Mouse (Mus musculus): ENCODE results near the gene Herc4. TPM values are rescaled to one million over a fixed set of nuclear protein-coding genes. Genes with fewer than 3 reads are reported as not detected.

Herc4 gene
- polyA plus RNA-seq, 1 experiment from 2014 or later = 33.4 TPM

DNA sequence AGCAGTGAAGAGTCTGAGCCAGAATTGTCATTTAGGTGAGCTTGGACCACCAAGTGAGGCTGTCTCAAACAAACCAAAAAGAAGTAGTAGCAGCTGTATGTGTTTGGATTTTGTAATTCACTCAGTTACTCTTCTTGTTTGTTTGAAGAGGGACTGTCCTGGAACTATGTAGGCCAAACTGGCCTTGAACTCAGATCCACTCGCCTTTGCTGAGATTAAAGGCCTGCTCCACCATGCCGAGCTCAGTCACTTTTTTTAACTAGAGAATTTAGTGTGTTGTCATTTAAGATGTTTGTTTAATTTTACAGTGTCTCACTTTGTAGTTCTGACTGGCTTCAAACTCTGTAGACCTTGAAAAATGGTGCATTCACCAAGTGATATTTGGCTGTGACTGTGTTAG is 24.3 kb downstream of the Herc4 start:
- H3K9me3 ChIP-seq = no peaks in the 10 kb centered on the region
- H3K27me3 ChIP-seq = no peaks in the 10 kb centered on the region
- no peak overlapping the region for H3K4me2 ChIP-seq
- H3K9ac ChIP-seq = no peak overlapping the region
- WGBS = 92% methylated on average over 2 of the region's 2 CpGs
- H3K27ac ChIP-seq = no peak overlapping the region
- peaks cover 36% of the 10 kb centered on the region for H3K36me3 ChIP-seq
- ATAC-seq (ENCODE audit: low FRiP score) = no peak
- no peaks in the 10 kb centered on the region for H3K4me1 ChIP-seq (replicated peaks)
- no peak overlapping the region for H3K4me3 ChIP-seq

DNA sequence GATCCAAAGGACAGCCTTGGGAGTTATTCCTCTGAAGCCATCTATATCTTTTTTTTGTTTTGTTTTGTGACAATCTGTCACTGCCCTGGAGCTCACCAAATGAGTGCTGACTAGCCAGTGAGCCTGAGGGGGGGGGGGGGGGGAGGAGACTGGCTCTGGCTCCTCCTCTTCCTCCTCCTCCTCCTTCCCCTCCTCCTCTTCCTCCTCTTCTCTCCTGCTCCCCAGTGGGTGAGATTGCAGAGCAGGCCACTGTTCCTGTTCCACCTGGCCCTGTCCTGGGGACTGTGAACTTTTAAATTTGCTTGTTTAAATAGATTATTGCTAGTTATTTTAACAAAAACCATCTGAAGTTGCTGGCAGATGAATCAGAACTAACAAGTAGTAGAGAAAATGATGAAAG is 28.8 kb downstream of the Herc4 start:
- Histone ChIP-seq H3K27ac (no peak overlapping the region), H3K27me3 (no peaks in the 10 kb centered on the region), H3K4me2 (no peak overlapping the region), H3K4me1 (replicated peaks) (no peaks in the 10 kb centered on the region), H3K4me3 (no peak overlapping the region), H3K9ac (no peak overlapping the region), H3K36me3 (peaks cover 36% of the 10 kb centered on the region), H3K9me3 (no peaks in the 10 kb centered on the region)
- no peak for ATAC-seq (ENCODE audit: low FRiP score)

DNA sequence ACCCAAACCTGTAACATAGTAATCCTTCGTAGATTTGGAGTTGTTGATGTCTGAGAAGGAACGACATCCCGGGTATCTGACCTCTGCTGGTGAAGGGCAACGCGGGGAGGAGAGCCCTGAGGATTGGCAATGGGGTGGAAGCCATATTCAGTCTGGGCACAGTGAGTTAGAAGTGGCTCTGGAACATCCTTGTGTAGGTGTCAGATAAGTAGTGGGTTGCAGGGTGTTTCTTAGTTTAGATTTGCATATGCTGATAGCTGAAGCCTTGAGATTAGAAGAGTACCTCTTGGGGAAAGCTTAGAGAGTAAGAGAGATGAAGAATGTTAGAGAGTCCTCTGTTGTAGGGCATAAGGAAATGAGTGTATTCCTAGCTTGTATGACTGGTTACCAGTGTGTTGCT is 29.3 kb downstream of the Herc4 start:
- 95% methylated on average over 5 of the region's 5 CpGs for WGBS
- no peak for ATAC-seq (ENCODE audit: low FRiP score)
- no peaks in the 10 kb centered on the region for H3K4me1 ChIP-seq (replicated peaks)

DNA sequence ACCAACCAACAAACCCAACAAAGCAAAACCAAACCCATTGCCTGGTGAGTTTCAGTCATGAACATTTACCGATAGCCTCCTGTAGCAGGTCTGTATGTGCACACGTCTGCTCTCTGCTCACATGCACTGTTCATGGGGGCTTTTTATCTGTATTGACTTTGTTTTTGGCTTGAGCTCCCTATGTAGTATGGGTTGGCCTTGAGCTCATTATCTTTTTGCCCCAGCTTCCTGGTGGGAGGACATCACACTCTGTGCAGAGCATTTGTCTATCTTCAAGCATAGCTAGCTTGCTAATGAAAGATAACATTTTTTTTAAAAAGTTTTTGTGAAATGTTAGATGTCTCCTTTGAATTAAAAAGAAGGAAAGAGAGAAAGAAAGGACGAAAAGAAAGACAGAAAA is 33.4 kb downstream of the Herc4 start:
- Histone ChIP-seq H3K27ac (no peak overlapping the region), H3K4me3 (no peak overlapping the region), H3K36me3 (peaks cover 46% of the 10 kb centered on the region), H3K9me3 (no peaks in the 10 kb centered on the region), H3K4me1 (replicated peaks) (no peaks in the 10 kb centered on the region), H3K27me3 (no peaks in the 10 kb centered on the region), H3K4me2 (no peak overlapping the region), H3K9ac (no peak overlapping the region)
- no peak for ATAC-seq (ENCODE audit: low FRiP score)
- 97% methylated on average over 3 of the region's 3 CpGs for WGBS

More for the DNA sequence above, 29.3 kb downstream of the Herc4 start:
- Histone ChIP-seq H3K9me3 (no peaks in the 10 kb centered on the region), H3K9ac (no peak overlapping the region), H3K27ac (no peak overlapping the region), H3K36me3 (peaks cover 40% of the 10 kb centered on the region), H3K4me3 (no peak overlapping the region), H3K27me3 (no peaks in the 10 kb centered on the region), H3K4me2 (no peak overlapping the region)

DNA sequence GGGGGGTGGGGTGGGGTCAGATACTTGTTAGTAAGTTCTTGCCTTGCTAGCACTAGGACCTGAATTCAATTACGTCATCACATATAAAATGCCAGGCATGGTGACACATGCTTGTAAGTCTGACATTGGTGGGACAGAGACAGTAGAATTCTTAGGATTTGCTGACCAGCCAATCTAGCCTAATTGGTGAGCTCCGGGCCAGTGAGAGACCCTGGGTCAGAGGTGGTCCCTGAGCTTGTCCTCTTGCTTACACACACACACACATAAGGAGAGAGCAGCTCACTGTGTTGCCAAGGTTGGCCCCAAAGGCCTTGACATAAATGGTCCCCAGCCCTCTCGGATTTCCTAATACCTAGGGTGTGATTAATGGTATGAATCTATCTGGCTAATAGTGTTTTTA is 36.2 kb downstream of the Herc4 start:
- Histone ChIP-seq H3K27me3 (no peaks in the 10 kb centered on the region), H3K4me2 (no peak overlapping the region), H3K9me3 (no peaks in the 10 kb centered on the region), H3K9ac (no peak overlapping the region), H3K4me3 (no peak overlapping the region), H3K36me3 (peaks cover 54% of the 10 kb centered on the region), H3K27ac (no peak overlapping the region), H3K4me1 (replicated peaks) (no peaks in the 10 kb centered on the region)
- 100% methylated on average over 3 of the region's 3 CpGs for WGBS
- no peak for ATAC-seq (ENCODE audit: low FRiP score)

DNA sequence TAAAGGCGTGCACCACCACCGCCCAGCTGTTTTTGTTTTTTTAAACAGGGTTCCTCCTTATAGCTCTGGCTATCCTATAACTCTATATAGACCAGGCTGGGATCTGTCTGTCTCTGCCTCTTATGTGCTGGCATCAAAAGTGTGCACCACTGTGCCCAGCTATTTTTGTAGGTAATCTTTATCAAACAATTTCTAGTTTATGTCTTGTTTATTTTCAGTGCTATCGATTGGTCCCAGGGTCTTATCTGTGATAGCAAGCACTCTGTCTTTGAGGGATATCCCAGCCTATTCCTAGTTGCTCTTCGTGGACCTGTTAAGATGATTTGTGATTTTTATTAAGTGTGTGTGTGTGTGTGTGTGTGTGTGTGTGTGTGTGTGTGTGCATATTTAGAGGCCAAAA is 38.8 kb downstream of the Herc4 start:
- no peak overlapping the region for H3K4me3 ChIP-seq
- no peak overlapping the region for H3K4me2 ChIP-seq
- H3K4me1 ChIP-seq (replicated peaks) = no peaks in the 10 kb centered on the region
- 92% methylated on average over 4 of the region's 4 CpGs for WGBS
- no peaks in the 10 kb centered on the region for H3K27me3 ChIP-seq
- no peak overlapping the region for H3K27ac ChIP-seq
- peaks cover 66% of the 10 kb centered on the region for H3K36me3 ChIP-seq
- no peaks in the 10 kb centered on the region for H3K9me3 ChIP-seq
- ATAC-seq (ENCODE audit: low FRiP score) = no peak
- H3K9ac ChIP-seq = no peak overlapping the region

DNA sequence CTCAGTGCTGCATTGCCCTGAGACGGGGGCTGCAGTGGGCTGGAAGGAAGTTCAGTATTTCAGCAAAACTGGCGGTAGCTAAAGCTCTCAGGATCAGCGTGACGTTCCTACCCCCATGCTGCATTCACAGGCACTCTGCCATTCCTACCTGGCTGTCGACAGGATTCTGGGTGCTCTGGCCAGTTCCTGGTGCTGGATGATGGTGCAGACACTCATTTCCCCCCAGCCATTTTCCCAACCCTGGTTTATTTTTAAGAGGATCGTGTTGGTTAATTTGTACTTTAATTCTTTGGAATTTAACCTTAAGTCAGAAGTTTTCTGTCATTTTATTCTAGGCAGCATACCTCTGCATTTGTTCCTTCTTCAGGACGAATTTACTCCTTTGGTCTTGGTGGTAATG is 39.2 kb downstream of the Herc4 start:
- no peak overlapping the region for H3K27ac ChIP-seq
- 92% methylated on average over 7 of the region's 7 CpGs for WGBS
- H3K4me1 ChIP-seq (replicated peaks) = no peaks in the 10 kb centered on the region
- H3K4me3 ChIP-seq = no peak overlapping the region
- ATAC-seq (ENCODE audit: low FRiP score) = no peak
- no peak overlapping the region for H3K9ac ChIP-seq
- H3K4me2 ChIP-seq = no peak overlapping the region
- no peaks in the 10 kb centered on the region for H3K9me3 ChIP-seq
- H3K27me3 ChIP-seq = no peaks in the 10 kb centered on the region
- H3K36me3 ChIP-seq = peaks cover 67% of the 10 kb centered on the region

DNA sequence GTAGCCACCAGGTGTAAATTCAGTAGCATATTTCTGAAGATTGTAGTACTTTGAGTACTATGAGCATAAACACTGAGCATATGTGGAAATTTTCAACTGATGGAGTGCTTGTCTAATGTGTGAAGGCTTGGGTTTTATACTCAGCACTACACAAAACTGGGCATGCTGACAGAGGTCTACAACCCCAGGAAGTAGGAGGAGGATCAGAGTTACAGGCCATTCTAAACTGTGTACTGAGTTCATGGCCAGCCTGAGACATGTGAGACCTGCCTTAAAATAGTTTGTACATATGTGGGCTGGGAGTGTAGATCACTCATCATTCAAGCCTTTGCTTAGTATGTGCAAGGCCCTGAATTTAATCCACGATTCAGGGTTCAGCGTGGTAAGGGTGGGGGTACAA is 58.7 kb downstream of the Herc4 start:
- ATAC-seq (ENCODE audit: low FRiP score) = no peak
- Histone ChIP-seq H3K9ac (no peak overlapping the region), H3K4me2 (no peak overlapping the region), H3K4me3 (no peak overlapping the region), H3K27me3 (no peaks in the 10 kb centered on the region), H3K4me1 (replicated peaks) (no peaks in the 10 kb centered on the region), H3K9me3 (no peaks in the 10 kb centered on the region), H3K36me3 (peaks cover 53% of the 10 kb centered on the region), H3K27ac (no peak overlapping the region)
- 92% methylated on average over 2 of the region's 2 CpGs for WGBS

DNA sequence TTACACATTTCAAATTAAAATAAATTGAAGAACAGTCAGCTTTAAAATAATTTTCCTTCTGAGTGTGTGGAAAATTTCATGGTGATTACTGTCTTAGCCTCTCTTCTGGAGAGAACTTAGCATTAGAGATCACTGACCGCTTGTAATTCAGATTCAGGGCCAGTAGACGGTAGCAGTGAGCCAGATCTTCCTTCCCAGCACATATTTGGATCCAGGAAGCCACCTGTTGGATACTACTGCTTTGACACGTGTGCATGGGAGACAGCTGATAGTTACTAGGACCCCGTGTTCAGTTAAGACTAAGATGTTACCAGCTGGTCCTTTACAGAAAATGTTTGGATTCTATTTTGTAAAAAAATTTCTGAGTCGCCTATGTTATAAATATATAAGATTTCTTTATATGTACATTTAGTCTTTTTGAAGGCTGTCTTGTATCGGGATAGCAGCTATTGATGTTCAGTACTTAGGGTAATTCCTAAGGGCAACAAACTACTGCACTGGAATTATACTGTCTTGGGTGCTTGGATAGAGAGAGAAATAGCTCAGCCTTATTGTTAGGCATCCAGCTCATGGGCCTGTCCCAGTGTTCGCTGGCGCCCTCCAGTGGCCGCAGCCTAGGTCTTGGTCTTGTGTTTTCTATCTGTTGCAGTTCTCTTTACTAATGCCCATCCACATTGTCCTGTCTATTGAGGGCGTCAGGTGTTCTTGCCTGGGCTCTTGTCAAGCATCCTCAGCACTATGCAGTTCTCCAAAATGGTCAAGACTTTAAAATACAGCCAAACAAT is 65.2 kb downstream of the Herc4 start:
- peak; percentile 68 for ATAC-seq (ENCODE audit: low FRiP score)
- Histone ChIP-seq H3K27ac (no peak overlapping the region), H3K36me3 (peaks cover 57% of the 10 kb centered on the region), H3K4me2 (no peak overlapping the region), H3K9ac (no peak overlapping the region), H3K4me3 (no peak overlapping the region), H3K9me3 (no peaks in the 10 kb centered on the region), H3K27me3 (no peaks in the 10 kb centered on the region), H3K4me1 (replicated peaks) (no peaks in the 10 kb centered on the region)
- 43% methylated on average over 10 of the region's 10 CpGs for WGBS

DNA sequence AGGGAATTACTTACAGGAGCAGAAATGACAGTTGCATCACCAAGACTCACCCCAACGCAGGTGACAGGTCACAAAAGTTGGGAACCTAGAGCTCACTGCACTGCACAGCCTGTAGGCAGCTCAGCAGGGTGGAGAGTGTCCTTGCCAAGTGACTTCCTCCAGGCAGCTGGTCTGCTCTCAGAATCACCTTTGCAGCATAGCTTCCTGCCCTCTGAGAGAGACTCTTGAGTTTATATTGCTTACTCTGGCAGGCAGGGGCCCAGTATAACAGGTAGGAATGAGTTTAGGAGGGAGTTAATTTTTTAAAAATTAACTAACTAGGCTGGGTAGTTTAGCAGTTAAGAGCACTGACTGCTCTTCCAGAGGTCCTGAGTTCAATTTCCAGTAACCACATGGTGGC is 70.1 kb downstream of the Herc4 start:
- Histone ChIP-seq H3K4me1 (replicated peaks) (no peaks in the 10 kb centered on the region), H3K9ac (no peak overlapping the region), H3K27me3 (no peaks in the 10 kb centered on the region), H3K27ac (no peak overlapping the region), H3K4me3 (no peak overlapping the region), H3K9me3 (no peaks in the 10 kb centered on the region), H3K4me2 (no peak overlapping the region), H3K36me3 (peaks cover 70% of the 10 kb centered on the region)
- no peak for ATAC-seq (ENCODE audit: low FRiP score)
- 96% methylated on average over 1 of the region's 1 CpGs for WGBS

DNA sequence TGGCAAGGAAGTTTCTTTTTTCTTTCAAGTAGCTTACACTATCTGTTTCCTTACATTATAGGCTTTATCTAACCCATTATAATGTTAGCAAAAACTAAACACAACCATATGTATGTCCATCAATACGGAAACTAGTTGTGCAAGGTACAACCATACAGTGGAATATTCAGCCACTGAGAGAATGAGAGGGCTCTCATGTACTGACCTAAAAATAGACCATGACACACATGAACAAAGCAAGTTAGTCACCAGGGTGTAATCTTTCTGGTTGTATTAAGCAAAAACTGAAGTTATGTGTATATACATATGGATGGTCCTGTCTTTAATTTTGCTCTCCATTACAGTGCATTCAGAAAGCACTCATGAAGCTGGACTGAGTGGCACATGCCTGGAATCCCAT is 83.5 kb downstream of the Herc4 start:
- H3K27ac ChIP-seq = no peak overlapping the region
- H3K4me3 ChIP-seq = no peak overlapping the region
- 90% methylated on average over 1 of the region's 1 CpGs for WGBS
- no peaks in the 10 kb centered on the region for H3K4me1 ChIP-seq (replicated peaks)
- peaks cover 61% of the 10 kb centered on the region for H3K36me3 ChIP-seq
- H3K9me3 ChIP-seq = no peaks in the 10 kb centered on the region
- H3K9ac ChIP-seq = no peak overlapping the region
- H3K4me2 ChIP-seq = no peak overlapping the region
- H3K27me3 ChIP-seq = no peaks in the 10 kb centered on the region
- ATAC-seq (ENCODE audit: low FRiP score) = no peak

DNA sequence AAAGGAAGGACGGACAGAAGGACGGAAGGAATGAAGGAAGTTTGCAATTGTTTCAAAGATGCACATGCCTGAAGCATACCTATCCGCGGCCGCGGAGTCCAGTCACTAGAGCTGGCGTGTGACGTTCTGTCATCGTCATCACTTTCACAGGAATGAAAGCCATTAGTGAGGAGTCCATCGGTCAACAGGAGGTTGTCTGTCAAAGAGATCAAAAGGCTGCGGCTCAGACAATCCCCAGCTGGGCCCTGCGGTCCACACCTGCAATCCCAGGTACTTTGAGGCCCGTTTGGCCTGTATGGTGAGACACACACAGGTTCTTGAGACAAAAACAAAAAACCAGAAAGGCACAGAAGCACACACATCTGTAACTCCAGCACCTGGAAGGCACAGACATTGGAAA is 93.3 kb downstream of the Herc4 start:
- ATAC-seq (ENCODE audit: low FRiP score) = no peak
- Histone ChIP-seq H3K4me2 (peak overlapping the region; percentile 68), H3K27me3 (peaks cover 3% of the 10 kb centered on the region; the same call in 1 of the 2 replicates), H3K9me3 (no peaks in the 10 kb centered on the region), H3K27ac (no peak overlapping the region), H3K4me3 (peak overlapping the region; percentile 82), H3K4me1 (replicated peaks) (peaks cover 20% of the 10 kb centered on the region), H3K9ac (peak overlapping the region; percentile 68), H3K36me3 (peaks cover 20% of the 10 kb centered on the region)
- 56% methylated on average over 13 of the region's 13 CpGs for WGBS

DNA sequence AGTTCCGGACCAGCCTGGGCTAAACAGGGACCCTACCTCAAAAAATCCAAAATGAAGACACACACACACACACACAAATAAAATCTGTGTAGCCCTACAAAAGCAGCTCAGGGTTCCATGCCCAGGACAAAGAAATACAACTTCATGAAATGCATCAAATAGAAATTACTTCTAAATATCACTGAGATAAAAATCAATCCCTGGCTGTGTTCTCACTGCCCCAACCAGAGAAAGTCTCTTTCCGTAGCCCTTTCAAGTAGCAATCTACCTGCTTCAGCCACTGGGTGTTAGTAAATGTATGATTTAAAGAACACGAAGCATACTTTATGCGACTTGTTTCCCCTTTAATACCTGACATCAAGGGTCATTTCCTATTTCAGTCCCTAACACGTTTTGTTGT is 93.7 kb downstream of the Herc4 start:
- H3K4me3 ChIP-seq = peak overlapping the region; percentile 82
- H3K27ac ChIP-seq = no peak overlapping the region
- peak overlapping the region; percentile 68 for H3K9ac ChIP-seq
- ATAC-seq (ENCODE audit: low FRiP score) = no peak
- H3K36me3 ChIP-seq = peaks cover 20% of the 10 kb centered on the region
- WGBS = 34% methylated on average over 5 of the region's 5 CpGs
- peaks cover 20% of the 10 kb centered on the region for H3K4me1 ChIP-seq (replicated peaks)
- H3K9me3 ChIP-seq = no peaks in the 10 kb centered on the region
- H3K27me3 ChIP-seq = peaks cover 3% of the 10 kb centered on the region; the same call in 1 of the 2 replicates
- H3K4me2 ChIP-seq = peak overlapping the region; percentile 68
